Mouse (Mus musculus): Measurements from ENCODE around the gene Gm38119. TPM values are rescaled to one million over a fixed set of nuclear protein-coding genes. Genes with fewer than 3 reads are reported as not detected.

Gene Gm38119
- polyA plus RNA-seq (2012; rRNA removed) (not detected in 2 replicates), polyA plus RNA-seq (2014; fragmentation: Nextera tagmentation; extraction: Ambion mirVana) (not detected in 2 replicates)

- Histone ChIP-seq H3K4me1 (replicated peaks; ENCODE audit: control insufficient read depth in 2 of 2, insufficient read depth in 2 of 2, low read length in 1 of 2) (no peaks in the 10 kb centered on the region), H3K27me3 (ENCODE audit: control insufficient read depth, insufficient read depth, low read length) (no peaks in the 10 kb centered on the region), H3K36me3 (replicated peaks; ENCODE audit: control insufficient read depth, insufficient read depth, low read depth) (no peaks in the 10 kb centered on the region), H3K9me3 (ENCODE audit: control insufficient read depth, low read length) (no peaks in the 10 kb centered on the region), H3K4me3 (ENCODE audit: insufficient read depth in 1 of 2, low read depth in 2 of 2, low read length in 2 of 2) (no peak within 1 kb of the TSS), H3K4me2 (ENCODE audit: low read depth) (no peak within 1 kb of the TSS), H3K9ac (replicated peaks) (no peak within 1 kb of the TSS), H3K27ac (no peak within 1 kb of the TSS)
- WGBS (ENCODE audit: insufficient replicate concordance), result 70% methylated on average over 1 of the region's 1 CpGs
- TF ChIP-seq EP300 (IDR thresholded peaks at IDR 0.05; ENCODE audit: low read depth) (no peak), CTCF (IDR thresholded peaks at IDR 0.05; ENCODE audit: low read depth) (no peak)
- no peak for ATAC-seq (ENCODE audit: insufficient read depth)
- DNase-seq (ENCODE audit: low read depth in 3 of 3, low spot score in 3 of 3), result no peak
Measured at GRCm38 (mm10) chr3:92738996-92739395, at the start of gene Gm38119. Gm38119 (minus strand) TSS chr3:92739096.

GRCm38 (mm10) chr3:92778799-92779198 lies 39.9 kb upstream of the Gm38119 start, which contains the start of gene Lce1i:
Lce1i (minus strand) TSS chr3:92778899.
- H3K9me3 ChIP-seq (ENCODE audit: control insufficient read depth, low read length), result no peaks in the 10 kb centered on the region
- no peak for DNase-seq (ENCODE audit: low read depth in 3 of 3, low spot score in 3 of 3)
- no peak within 1 kb of the TSS for H3K4me3 ChIP-seq (ENCODE audit: insufficient read depth in 1 of 2, low read depth in 2 of 2, low read length in 2 of 2)
- no peaks in the 10 kb centered on the region for H3K4me1 ChIP-seq (replicated peaks; ENCODE audit: control insufficient read depth in 2 of 2, insufficient read depth in 2 of 2, low read length in 1 of 2)
- H3K9ac ChIP-seq (replicated peaks), result no peak within 1 kb of the TSS
- no peak within 1 kb of the TSS for H3K4me2 ChIP-seq (ENCODE audit: low read depth)
- ATAC-seq (ENCODE audit: insufficient read depth), result no peak
- no peaks in the 10 kb centered on the region for H3K27me3 ChIP-seq (ENCODE audit: control insufficient read depth, insufficient read depth, low read length)
- 25% methylated on average over 1 of the region's 1 CpGs for whole genome bisulfite sequencing (ENCODE audit: insufficient replicate concordance)
- no peak within 1 kb of the TSS for H3K27ac ChIP-seq
- no peaks in the 10 kb centered on the region for H3K36me3 ChIP-seq (replicated peaks; ENCODE audit: control insufficient read depth, insufficient read depth, low read depth)
- TF ChIP-seq EP300 (IDR thresholded peaks at IDR 0.05; ENCODE audit: low read depth) (no peak), CTCF (IDR thresholded peaks at IDR 0.05; ENCODE audit: low read depth) (no peak)

GRCm38 (mm10) chr3:92771573-92771972 lies 32.7 kb upstream of the Gm38119 start:
- Histone ChIP-seq H3K4me3 (ENCODE audit: insufficient read depth in 1 of 2, low read depth in 2 of 2, low read length in 2 of 2) (no peak overlapping the region), H3K27me3 (ENCODE audit: control insufficient read depth, insufficient read depth, low read length) (no peaks in the 10 kb centered on the region), H3K9me3 (ENCODE audit: control insufficient read depth, low read length) (no peaks in the 10 kb centered on the region), H3K36me3 (replicated peaks; ENCODE audit: control insufficient read depth, insufficient read depth, low read depth) (no peaks in the 10 kb centered on the region), H3K27ac (no peak overlapping the region), H3K4me1 (replicated peaks; ENCODE audit: control insufficient read depth in 2 of 2, insufficient read depth in 2 of 2, low read length in 1 of 2) (no peaks in the 10 kb centered on the region), H3K4me2 (ENCODE audit: low read depth) (no peak overlapping the region), H3K9ac (replicated peaks) (no peak overlapping the region)
- no peak for TF ChIP-seq CTCF (IDR thresholded peaks at IDR 0.05; ENCODE audit: low read depth)
- DNase-seq (ENCODE audit: low read depth in 3 of 3, low spot score in 3 of 3), result no peak
- WGBS (ENCODE audit: insufficient replicate concordance), result 9% methylated on average over 3 of the region's 3 CpGs
- no peak for ATAC-seq (ENCODE audit: insufficient read depth)

GRCm38 (mm10) chr3:92764965-92765364 lies 26.1 kb upstream of the Gm38119 start, which contains the start of gene Lce1h:
Lce1h (minus strand) TSS chr3:92765065.
- 89% methylated on average over 1 of the region's 1 CpGs for WGBS (ENCODE audit: insufficient replicate concordance)
- Histone ChIP-seq H3K9me3 (ENCODE audit: control insufficient read depth, low read length) (no peaks in the 10 kb centered on the region), H3K4me1 (replicated peaks; ENCODE audit: control insufficient read depth in 2 of 2, insufficient read depth in 2 of 2, low read length in 1 of 2) (no peaks in the 10 kb centered on the region), H3K4me3 (ENCODE audit: insufficient read depth in 1 of 2, low read depth in 2 of 2, low read length in 2 of 2) (no peak within 1 kb of the TSS), H3K36me3 (replicated peaks; ENCODE audit: control insufficient read depth, insufficient read depth, low read depth) (no peaks in the 10 kb centered on the region), H3K27me3 (ENCODE audit: control insufficient read depth, insufficient read depth, low read length) (no peaks in the 10 kb centered on the region), H3K4me2 (ENCODE audit: low read depth) (no peak within 1 kb of the TSS), H3K9ac (replicated peaks) (no peak within 1 kb of the TSS), H3K27ac (no peak within 1 kb of the TSS)
- no peak for TF ChIP-seq EP300 (IDR thresholded peaks at IDR 0.05; ENCODE audit: low read depth)
- no peak for TF ChIP-seq CTCF (IDR thresholded peaks at IDR 0.05; ENCODE audit: low read depth)
- ATAC-seq (ENCODE audit: insufficient read depth), result no peak
- no peak for DNase-seq (ENCODE audit: low read depth in 3 of 3, low spot score in 3 of 3)

- Histone ChIP-seq H3K9me3 (ENCODE audit: control insufficient read depth, low read length) (no peaks in the 10 kb centered on the region), H3K4me3 (ENCODE audit: insufficient read depth in 1 of 2, low read depth in 2 of 2, low read length in 2 of 2) (no peak overlapping the region), H3K36me3 (replicated peaks; ENCODE audit: control insufficient read depth, insufficient read depth, low read depth) (no peaks in the 10 kb centered on the region), H3K9ac (replicated peaks) (no peak overlapping the region), H3K4me2 (ENCODE audit: low read depth) (no peak overlapping the region), H3K4me1 (replicated peaks; ENCODE audit: control insufficient read depth in 2 of 2, insufficient read depth in 2 of 2, low read length in 1 of 2) (no peaks in the 10 kb centered on the region), H3K27ac (no peak overlapping the region), H3K27me3 (ENCODE audit: control insufficient read depth, insufficient read depth, low read length) (no peaks in the 10 kb centered on the region)
- ATAC-seq (ENCODE audit: insufficient read depth) (no peak), DNase-seq (ENCODE audit: low read depth in 3 of 3, low spot score in 3 of 3) (no peak)
- TF ChIP-seq EP300 (IDR thresholded peaks at IDR 0.05; ENCODE audit: low read depth) (no peak), CTCF (IDR thresholded peaks at IDR 0.05; ENCODE audit: low read depth) (no peak)
- 29% methylated on average over 3 of the region's 3 CpGs for WGBS (ENCODE audit: insufficient replicate concordance)
Measured at GRCm38 (mm10) chr3:92753197-92753596, 14.3 kb upstream of the Gm38119 start.

All from liver, embryonic 14.5 days (tissue).